Mouse (Mus musculus) frontal cortex, postnatal 25 days (tissue): ENCODE measurements around the gene Bace1.

Source experiments
- DNase-seq, 2 experiments: peaks; one replicate each; pipeline ENCODE4 v3.0.0; 2022; ENCODE audit warnings: low spot score in 2 of 2

Gene Bace1

DNA sequence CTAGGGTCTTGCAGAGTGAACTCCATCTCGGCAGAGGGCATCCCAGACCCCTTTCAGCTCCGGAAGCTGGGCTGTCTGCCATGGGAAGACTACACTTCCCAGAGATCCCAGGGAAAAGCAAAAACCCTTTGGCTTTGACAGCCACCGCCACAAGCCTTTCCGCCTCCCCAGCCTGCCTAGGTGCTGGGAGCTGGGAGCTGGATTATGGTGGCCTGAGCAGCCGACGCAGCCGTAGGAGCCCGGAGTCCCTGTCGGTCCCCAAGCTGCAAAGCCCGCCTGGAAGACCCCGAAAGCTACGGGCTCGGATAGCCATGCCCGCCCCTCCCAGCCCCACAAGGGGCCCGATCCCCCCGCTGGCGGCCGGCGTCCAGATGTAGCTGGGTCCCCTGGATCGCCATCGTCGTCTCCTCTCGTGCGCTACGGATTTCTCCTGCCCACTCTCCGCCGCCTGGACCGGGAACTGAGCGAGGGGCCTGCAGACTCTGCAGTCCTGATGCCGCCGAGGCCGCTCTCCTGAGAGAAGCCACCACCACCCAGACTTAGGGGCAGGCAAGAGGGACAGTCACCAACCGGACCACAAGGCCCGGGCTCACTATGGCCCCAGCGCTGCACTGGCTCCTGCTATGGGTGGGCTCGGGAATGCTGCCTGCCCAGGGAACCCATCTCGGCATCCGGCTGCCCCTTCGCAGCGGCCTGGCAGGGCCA lies at the start of gene Bace1:
Bace1 (plus strand) TSS at position 147 of the 705 bp plus-strand sequence.
- DNase-seq: peak; percentile 78 to 82

DNA sequence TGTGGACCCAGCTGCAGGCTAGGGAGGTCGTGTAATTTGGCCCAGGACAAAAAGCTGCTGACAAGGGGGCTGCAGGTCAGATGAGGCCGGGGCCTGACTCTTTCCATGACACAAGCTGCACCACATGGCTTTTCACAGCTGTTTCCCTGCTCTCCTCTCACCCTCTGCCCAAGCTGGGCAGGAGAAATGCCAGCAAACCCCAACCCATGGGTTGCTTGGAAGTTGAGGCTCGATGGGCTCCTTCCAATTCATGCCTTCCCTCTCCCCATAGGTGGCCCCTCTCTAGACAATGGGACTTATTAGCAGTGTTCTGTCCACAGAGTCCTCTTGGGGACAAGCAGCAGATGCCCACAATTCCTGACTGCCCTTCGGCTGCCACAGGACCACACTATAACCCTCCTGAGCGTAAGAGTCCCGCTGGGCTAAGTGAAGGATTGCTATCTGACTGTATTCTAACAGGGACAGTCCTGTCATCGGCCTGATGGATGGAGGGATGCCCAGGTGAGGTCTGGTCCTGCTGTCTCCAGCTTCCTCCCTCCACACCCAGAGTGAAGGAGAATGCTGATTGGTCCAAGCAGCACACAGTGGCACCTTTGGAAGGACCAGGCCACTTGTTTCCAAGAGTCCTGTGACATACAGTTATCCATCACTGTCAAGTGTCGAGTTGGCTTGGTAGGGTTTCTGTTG lies 46.8 kb upstream of the Bace1 start:
- DNase-seq: no peak

GRCm38 (mm10) chr9:45792235-45792634 lies 46.1 kb upstream of the Bace1 start:
- no peak for DNase-seq

GRCm38 (mm10) chr9:45793697-45794096 lies 44.7 kb upstream of the Bace1 start:
- no peak for DNase-seq

GRCm38 (mm10) chr9:45795722-45796121 lies 42.7 kb upstream of the Bace1 start:
- no peak for DNase-seq

- no peak for DNase-seq
Observed at GRCm38 (mm10) chr9:45797271-45797670, 41.1 kb upstream of the Bace1 start.

DNA sequence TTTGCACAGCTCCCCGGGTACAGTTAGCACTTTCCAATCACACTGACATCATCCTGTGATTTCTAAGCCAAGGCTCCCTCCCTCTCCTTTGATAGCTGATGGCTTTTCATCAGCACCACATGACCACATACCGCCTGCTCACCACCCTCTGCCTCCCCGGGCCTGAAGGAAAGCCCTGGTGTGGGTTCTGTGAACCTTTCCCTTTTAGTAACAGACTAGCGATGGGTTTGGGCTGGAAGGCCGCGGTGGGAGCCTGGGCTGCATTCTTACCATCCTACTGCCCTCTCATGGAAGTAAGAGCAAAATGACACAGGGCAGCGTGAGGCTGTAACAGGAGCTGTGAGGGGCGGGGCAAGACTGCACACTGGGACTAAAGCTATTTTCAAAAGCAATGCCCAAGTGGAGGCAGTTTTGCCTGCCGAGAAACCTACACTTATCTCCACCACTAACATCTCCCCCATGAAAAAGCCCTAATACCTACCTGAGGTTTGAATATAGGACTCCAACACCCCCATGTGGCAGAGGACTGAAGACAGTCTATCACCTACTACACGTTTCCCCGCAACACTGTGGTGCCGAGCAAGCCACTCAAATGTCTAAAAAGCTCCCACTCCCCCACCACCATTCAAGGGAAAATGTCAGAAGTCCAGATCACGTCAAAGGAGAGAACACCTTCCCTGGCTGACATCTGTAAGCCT lies 39.8 kb upstream of the Bace1 start:
- no peak for DNase-seq

DNA sequence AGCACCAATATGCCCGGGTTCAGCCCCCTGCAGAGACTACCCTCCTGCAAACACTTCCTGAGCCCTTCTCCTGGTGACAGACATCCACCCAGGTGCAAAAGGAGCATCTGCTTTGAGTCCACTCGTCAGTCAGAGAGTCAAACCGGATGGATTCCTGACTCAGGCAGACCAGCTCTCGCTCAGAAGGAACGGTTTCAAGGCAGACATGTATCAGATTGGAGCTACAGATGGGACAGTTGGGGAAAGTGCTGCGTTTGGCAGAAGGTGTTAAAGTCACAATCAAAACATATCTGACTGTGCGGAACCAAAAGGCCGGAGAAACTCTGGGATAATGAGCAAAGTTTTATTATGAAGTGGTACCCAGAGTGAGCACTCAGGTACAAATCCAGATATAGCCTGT lies 39.0 kb upstream of the Bace1 start:
- DNase-seq: no peak

DNA sequence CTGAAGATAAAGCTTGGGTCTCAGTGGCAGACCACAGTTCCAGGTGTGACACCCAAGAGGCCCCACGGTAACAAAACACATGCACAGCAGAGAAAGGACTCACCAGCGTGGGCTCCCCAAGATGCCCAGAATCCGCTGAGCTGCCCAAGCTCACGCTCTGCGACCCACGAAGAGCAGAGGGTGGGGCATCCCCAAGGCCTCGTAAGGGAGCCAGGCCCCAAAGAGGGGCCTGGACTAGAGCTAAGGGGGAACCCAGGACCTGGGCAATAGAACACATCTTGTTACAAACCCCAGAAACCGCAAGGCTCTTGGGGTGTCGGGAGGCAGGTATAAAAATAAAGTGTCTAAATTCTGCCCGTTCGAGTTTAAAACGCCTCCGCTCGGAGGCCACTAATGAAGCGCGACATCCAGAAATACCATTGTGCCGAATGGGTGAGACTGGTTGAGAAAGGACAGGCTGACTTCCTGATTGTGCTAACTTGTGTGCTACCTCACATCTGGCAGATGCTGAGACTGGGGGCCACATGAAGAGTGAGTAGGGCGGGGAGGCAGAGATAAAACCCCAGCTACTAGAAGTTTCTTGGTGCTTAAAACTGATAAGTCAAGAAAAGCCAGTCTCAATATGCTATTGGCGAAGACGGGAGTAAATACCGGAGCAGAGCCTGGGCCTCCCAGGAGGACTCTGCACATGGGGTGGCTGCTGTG lies 35.2 kb upstream of the Bace1 start:
- DNase-seq: no peak

DNA sequence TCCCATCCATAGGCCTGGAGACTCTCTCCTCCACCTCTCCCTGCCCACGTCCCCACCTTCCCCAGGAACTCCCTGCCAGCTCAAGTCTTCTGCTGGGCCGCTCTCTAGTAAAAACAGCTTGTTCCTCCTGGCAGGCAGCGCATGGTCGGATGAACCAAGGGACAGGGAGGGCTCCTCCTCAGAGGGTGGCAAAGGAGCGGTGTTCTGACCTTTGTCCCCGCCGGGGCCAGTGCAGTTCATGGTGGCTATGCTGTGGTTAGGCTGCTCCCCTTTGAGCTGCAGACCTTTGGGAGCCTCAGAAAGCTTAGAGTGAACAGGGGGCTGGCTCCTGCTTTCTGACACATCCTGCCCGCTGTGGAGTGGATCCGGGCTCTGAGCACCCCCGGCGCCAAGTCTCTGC lies 31.5 kb upstream of the Bace1 start:
- DNase-seq: no peak

DNA sequence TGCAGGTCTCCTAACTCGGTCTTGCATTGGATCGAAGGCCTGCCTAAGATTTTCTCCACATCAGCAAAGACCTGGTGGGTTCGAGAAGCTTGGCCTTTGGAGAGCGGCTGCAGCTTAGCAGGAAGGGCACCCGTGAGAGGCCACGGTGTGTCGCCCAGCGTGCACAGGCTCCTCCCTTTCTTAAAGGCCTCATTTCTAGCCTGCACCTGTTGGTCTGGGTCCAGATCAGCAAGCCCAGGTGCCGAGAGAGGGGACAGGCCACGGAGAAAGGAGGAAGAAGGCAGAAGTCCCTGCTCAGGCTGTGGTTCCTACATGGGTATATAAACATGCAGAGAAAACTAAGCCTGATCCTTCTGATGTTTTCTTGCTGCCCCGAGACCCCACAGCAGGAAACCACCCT lies 31.0 kb upstream of the Bace1 start:
- no peak for DNase-seq

DNA sequence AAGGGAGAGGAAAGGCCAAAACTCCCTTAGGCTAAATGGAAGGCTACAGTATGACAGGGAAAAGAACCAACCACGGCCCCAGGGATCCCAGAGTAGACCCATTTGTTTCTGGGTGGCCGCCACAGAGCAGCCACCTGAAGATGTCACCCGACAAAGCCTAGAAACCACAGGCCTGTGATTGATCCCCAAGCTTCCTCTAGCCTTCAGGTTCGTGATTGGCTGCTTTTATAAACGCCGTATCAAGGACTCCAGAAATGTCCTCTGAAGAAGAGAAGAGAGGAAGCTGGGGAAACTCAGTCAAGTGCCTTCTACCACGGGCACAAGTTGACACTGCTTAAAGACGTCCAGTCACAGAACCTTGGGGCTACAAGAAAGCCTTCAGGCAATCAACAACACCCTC lies 30.6 kb upstream of the Bace1 start:
- DNase-seq: no peak

- no peak for DNase-seq
Observed at GRCm38 (mm10) chr9:45811946-45812345, 26.4 kb upstream of the Bace1 start.

GRCm38 (mm10) chr9:45815113-45815512 lies 23.3 kb upstream of the Bace1 start:
- DNase-seq: peak; percentile 16 to 23

DNA sequence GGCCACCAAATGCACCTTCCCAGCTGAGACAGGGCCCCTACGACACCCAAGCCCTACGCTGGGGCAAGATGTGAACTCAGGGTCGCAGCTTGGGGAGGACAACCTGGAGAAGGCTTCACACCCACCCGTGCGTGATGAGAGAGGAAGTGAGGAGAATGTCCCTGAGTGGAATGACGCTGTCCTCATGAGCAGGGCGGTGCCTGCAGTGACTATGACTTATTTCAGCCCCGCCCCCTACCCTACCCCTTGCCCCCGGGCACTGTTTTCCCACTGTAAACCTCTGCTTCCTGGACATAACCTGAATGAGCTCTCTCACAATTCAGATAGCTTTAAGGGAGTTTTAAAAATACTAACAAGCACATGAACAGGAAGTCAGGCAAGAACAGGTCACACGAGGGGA lies 22.9 kb upstream of the Bace1 start:
- no peak for DNase-seq

DNA sequence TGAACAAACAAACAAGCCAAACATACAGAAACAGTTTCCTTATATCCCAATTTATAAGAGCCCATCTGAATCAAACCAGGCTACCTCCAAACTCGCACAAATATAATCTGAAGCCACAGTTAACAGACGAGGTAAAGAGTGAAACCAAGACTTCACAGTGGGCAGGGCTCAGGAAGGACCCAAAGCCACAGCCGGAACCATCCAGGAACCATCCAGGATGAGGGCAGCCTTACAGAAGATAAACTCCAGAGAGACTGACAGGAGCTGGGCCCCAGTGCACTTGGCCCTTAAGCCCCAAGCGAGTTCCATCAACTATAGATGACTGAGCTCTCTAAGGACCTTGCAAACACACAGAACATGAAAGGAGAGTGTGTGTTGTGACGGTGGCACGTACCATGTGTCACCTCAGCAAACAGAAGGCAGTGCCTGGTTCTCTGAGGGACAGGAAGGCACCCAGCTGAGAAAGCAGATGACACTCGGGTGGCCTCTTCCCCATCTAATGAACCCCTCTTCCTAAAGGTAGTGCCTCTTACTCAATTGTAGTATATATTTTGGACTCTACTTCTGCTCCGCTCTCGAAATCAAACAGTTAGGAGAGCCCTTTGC lies 19.9 kb upstream of the Bace1 start:
- no peak for DNase-seq

GRCm38 (mm10) chr9:45827663-45828290 lies 10.6 kb upstream of the Bace1 start:
- no peak for DNase-seq

DNA sequence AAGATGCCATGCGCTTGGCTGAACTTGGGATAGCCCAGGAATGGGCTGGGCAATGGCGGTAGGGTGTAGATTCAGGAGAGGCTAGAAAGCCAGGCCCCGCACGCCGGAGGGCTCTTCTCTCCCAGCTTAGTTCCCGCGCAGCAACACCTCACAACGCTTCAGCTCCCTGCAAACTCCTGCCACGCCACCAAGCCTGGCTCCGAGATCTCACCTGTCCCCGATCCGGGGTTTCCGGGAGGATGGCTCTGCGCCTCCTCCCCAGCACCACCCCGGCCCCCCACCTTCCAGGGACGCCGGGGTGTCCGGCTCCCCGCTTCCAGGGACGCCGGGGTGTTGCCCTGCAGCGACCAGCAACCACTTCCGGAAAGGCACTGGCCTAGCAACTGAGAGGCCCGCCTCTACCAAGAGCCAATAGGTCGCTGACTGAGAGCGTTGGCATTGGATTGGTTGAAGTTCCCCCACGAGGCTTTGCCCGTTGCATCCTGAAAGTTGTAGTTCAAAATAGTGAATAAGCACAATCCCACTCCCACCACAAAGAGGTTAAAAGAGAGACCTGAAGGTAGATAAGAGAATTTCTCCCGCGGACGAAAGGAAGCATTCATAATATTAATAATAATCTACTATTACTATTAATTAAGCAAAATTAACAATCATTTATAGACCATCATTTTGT lies 10.0 kb upstream of the Bace1 start, which contains the start of gene Cep164:
Cep164 (minus strand) TSS at position 401 of the 673 bp plus-strand sequence.
- peak; percentile 72 to 74 for DNase-seq

DNA sequence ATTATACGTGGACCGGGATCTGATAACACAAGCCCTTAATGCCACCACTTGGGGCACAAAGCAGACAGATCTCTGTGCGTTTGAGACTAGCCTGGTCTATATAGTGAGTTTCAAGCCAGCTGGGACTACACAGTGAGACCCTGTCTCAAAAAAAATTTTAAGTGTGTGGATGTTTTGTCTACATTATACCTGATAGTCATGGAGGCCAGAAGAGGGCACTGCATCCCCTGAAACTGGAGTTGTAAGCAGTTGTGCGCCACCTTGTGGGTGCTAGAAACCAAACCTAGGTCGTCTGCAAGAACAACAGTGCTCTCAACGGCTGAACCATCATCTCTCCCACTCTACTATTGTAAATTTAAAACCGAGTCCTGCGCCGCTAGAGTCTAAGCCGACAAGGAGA lies 9.3 kb upstream of the Bace1 start:
- DNase-seq: peak; percentile 44 to 52

DNA sequence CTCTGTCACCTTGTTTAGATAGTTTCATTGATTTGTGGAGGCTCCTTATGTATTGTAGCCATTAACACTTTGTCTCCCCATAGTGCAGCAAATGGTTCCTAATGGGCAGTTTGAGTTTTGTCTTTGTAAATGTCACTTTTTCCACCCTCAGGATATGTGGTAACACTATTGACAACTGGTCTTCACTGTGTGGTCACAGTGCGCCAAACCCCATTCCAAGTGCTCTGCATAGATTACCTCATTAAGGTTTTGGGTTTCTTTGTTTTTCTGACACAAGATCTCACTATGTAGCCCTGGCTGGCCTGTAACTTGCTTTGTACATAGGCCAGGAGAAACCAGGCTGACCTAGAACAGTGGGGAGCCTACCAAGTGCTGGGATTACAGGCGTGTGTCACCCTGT lies 5.5 kb upstream of the Bace1 start:
- DNase-seq: no peak

DNA sequence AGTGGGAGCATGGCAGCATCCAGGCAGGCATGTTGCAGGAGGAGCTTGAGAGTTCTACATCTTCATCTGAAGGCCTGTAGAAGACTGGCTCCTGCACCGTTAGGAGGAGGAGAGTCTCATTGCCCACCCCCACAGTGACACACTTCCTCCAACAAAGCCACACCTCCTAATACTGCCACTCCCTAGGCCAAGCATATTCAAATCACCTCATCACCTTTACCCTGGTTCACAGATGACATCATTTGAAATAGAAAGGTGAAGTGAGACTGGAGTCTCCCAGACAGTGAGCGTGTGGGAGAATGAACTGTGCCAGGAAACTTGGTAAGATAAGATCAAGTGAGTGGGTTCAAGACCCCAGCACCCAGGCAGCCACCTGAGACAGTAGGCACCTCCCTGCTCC lies 4.9 kb upstream of the Bace1 start:
- no peak for DNase-seq
